Mouse (Mus musculus) liver (tissue): ENCODE data around the gene Ccdc33.

Experiments used
- DNase-seq: peaks from one replicate; pipeline ENCODE4 v3.0.0-alpha.2; 2020; ENCODE audit warnings: mixed read lengths

Gene Ccdc33

GRCm38 (mm10) chr9:58044828-58045227 is 73.8 kb downstream of the Ccdc33 start:
- DNase-seq, result no peak

- DNase-seq, result no peak
Measured at GRCm38 (mm10) chr9:58043496-58044017, 75.1 kb downstream of the Ccdc33 start.

GRCm38 (mm10) chr9:58042391-58042790 is 76.2 kb downstream of the Ccdc33 start:
- DNase-seq, result no peak

- DNase-seq, result no peak
Measured at GRCm38 (mm10) chr9:58040977-58041376, 77.6 kb downstream of the Ccdc33 start.

DNA sequence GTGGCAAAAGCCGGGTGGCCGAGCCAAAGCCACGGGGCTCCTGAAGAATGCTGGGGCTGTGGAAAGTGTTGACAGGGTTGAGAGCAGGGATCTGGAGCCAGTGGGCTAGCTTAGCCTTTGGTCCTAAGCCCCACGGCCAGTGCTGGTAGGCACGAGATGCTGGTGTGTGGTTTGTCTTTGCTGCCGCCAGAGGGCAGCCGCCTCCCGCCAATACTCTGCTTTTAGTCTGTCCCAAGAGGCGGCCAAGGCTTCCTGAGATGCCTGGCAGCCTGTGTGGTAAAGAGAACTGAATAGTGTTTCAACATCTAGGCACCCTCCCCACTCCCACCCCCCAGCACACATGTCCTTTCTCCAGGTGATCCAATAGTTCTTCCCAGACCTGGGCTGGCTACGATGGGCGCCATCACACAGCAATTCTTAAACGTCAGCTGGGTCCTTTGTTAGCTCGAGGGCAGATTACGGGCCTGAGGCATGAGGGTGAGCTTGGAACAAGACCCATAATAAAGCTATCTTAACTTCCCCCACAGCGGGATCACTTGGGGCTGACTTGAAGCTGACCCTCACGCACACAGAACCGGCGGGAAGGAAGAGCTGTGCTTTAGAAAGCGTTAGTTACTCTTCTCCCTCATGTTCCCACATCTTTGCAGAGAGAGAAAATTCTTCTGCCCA is 80.0 kb downstream of the Ccdc33 start:
- peak; percentile 64 for DNase-seq

GRCm38 (mm10) chr9:58036961-58037360 is 81.7 kb downstream of the Ccdc33 start:
- DNase-seq, result no peak

DNA sequence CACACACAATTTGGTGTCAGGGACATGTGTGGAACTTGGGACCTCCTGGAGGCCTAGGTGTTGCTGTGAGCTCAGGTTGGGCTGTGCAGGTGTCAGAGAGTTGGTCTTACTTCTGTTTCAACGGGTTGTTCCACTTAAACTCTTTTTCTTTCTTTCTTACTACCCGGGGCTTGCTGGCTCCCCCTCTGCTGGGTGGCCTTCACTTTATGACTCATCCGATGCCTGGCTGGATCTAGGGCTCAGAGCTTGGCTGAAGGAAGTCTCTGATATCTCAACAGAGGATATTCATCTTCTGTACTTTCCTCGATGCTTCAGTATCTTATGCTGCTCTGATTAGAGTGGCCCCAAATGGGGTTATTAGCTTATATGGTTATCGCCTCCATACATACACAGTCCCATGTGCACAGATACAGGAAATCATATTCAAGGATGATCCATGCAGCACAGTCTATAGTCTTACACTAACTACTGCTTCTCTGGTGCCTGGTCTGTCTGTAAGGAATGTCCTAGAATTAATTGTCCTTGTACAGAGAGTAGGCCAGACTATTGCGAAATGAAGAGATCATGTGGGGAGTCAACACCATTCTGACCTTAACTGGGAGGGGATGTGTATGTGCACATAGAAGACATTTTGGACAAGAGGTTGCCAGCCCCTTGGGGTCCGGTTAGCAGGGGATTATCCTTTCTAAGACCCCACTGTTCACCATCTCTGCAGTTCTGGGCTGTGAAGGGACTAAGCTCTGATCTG is 82.5 kb downstream of the Ccdc33 start:
- DNase-seq, result no peak

DNA sequence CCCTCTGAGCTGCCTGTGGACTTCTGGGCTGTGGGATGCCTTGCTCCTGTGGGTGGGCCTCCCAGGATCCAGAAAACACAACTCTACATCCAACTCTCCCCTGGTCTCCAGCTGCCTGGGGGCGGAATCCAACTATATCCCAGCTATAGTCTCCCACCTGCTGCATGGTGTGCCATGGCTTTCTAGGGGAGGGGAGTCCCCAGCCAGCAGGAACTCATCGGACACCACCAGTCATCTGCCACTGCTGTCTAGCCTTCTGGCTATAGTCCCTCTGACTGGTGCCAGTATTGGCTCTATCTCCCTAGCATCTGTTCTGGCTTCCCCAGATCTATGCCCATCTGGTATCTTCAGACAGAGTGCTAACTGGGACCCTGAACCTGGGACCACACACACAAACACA is 83.1 kb downstream of the Ccdc33 start:
- DNase-seq, result no peak

DNA sequence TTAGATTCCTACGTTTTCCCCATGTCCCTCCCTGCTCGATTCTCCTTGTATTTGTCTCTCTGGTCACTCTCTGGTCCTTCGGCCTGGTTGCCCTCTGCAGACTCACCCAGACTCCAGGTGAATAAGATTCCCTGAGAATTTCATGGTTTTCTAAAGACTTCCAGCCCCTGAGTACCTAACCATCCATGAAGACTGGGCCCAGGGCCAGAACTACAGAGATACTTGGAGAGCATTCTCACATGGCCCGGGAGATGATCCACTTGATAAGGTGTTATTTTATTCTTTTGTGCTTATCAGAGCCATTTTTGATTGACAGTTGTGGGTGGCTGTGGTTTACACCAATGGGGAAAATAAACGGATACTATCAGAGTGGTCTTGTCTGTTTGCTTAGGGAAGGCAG is 86.7 kb downstream of the Ccdc33 start:
- no peak for DNase-seq

DNA sequence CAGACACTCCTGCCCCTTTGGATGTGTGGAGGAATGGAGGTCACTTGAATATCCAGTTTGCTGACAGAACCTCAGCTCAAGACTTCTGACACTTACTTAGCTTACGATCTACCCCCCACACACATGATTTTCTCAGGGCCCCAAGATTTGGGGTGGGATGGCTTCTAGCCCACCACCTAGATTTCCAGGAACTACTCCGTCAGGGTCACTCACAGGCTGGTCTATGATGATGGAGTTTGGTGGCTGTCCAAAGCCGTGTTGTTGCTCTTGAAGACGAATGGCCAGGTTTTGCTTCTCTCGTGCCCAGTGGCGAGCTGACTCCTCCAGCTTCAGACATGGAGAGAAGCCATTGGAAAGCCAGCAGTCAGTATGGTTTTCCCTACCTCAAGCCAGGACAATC is 89.0 kb downstream of the Ccdc33 start:
- no peak for DNase-seq

GRCm38 (mm10) chr9:58028841-58029240 is 89.8 kb downstream of the Ccdc33 start:
- DNase-seq, result no peak

DNA sequence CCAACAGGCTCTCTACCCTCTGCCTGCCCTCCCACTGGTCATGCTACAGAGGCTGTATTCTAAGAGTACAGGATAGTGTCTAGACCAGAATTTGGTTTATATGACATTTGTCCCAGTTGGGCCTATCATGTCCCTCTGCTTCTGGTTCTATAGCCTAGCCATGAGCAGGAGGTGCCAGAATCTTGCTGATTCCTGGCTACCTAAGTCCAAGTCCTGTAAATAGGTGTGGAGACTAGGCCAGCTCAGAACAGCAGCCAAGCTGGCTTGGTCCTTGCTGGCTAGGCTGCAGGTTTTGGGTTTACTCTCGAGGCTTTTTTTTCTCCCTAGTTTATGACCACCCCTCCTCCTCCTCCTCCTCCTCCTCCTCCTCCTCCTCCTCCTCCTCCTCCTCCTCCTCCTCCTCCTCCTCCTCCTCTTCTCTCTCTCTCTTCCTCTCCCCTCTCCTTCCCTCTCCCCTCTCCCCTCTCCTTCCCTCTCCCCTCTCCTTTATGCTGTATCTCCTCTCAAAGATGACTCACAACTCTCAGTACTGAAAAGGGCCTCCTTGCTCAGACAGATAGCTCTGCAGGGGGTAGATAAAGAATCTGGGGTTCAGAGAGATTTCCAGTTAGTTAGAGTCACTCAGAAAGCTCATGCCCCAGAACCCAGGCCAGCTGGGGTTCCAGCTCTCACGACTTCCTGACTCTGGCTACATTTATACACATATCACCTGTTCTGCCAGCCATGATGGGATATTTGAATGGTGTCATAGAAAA is 91.0 kb downstream of the Ccdc33 start:
- DNase-seq, result no peak

DNA sequence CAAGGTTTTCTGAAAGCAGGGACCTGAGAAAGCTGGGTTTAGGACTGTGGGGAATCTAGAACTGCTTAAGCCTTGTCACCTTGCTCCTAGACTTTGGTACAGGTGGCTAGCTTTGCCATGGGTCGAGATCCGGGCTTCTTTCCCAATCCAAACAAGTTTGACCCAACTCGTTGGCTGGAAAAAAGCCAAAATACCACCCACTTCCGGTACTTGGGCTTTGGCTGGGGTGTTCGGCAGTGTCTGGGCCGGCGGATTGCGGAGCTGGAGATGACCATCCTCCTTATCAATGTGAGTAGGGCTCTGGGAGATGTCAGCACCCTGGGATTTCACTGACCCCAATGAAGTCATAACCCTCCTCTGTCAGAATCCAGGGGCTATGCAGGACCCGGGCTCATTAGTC is 92.6 kb downstream of the Ccdc33 start:
- no peak for DNase-seq

DNA sequence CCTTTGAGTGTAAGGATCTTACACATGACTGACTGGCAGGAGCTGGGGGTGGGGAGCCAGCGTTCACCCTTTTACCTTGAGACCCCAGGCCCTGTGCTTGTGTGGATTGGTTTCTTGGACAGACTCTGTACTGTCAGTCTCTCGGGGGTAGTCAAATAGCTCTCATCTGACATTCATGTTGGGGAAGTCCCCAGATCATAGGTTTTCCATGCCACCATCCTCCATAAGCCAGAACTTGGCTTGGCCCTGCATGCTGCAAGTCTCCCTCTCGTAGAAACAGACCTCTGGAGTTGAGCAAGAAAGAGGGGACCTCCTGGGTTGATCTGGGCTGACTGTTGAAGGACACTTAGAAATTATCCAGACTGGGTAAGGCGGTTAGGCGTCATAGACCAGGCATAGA is 100.2 kb downstream of the Ccdc33 start:
- DNase-seq, result no peak

- no peak for DNase-seq
Measured at GRCm38 (mm10) chr9:58016962-58017361, 101.7 kb downstream of the Ccdc33 start.

- no peak for DNase-seq
Measured at GRCm38 (mm10) chr9:58015856-58016255, 102.8 kb downstream of the Ccdc33 start.

DNA sequence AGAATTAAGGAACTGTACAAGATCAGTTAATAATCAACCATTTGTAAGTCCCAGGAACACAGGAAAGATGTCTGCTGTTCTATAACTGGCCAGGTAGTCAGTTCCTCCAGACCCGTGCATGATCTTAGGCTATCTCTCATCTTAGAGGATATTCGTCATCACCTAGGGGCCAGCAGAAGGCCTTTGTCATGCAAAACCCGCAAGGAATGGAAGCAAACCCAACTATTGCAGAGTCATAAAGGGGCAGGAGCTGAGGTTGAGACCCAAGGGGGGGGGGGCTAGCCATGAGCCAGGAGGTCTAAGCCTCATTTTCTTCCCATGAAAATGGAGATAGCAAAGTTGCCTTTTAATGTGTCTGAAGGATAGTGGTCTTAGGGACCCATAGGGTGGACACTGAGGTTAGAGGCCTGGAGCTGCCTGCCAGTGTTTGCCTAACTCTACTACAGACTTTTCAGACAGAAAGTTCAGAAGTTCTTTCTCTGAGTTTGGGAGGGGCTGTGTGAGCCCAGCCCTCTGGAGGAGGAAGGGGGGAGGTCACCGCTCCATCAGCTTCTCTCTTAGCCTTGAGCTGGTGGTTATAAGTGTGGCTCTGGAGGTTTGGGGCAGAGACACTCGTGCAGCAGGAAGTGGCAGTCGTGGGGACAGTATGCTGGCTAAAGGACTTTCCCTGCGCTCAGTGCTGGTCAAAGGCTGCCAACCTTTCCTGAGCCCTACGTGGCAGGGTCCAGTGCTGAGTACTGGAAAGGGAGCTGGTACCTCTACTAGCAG is 104.0 kb downstream of the Ccdc33 start:
- no peak for DNase-seq

DNA sequence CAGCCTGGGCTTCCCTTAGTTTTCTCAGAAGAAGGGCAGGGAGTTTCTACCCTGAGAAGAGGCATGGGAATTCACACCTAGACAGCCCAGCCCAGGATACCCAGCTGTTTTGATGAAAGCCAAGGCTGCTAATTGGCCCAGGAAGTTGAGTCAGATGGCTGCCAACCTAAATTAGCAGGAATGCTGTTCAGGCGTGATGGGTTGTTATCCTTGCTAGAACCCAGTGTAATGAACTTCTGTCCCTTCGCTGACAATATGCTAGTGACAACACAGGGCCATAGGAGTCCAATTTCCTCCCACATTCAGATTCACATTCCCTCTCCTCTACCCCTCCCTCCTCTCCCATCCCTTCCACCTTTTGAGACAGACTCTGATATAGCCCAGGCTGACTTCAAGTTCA is 105.7 kb downstream of the Ccdc33 start:
- DNase-seq, result no peak

GRCm38 (mm10) chr9:58012486-58012885 is 106.1 kb downstream of the Ccdc33 start:
- no peak for DNase-seq

DNA sequence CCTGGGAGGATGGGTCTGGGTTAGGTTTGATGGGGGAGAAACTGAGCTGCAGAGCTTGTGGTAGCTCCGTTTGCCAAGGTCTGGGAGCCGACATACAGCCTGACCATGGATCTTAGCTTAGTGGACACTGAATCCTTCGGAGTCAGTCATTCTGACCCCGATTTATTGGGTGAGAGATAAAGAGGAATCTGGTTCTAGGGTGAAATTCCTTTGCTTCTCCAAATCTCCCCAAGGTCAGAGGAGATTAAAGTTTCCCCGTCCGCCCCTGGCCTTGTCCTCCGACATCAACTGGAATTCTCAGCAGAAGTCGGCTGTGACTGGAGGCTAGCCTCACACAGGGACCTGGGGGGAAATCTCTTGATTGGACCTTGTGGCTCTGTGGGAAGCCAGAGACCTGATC is 107.1 kb downstream of the Ccdc33 start:
- no peak for DNase-seq

- DNase-seq, result peak; percentile 23
Measured at GRCm38 (mm10) chr9:58011027-58011426, 107.6 kb downstream of the Ccdc33 start.

GRCm38 (mm10) chr9:58009588-58009987 is 109.0 kb downstream of the Ccdc33 start:
- no peak for DNase-seq

- peak; percentile 12 for DNase-seq
Measured at GRCm38 (mm10) chr9:58009015-58009362, 109.6 kb downstream of the Ccdc33 start.
